Mouse (Mus musculus): ENCODE measurements around the gene Eef2. TPM values are rescaled to one million over a fixed set of nuclear protein-coding genes. Genes with fewer than 3 reads are reported as not detected.

Eef2 gene
- total and polyA plus RNA-seq, 2 experiments from 2014 or later: 485 to 2,175 TPM

DNA sequence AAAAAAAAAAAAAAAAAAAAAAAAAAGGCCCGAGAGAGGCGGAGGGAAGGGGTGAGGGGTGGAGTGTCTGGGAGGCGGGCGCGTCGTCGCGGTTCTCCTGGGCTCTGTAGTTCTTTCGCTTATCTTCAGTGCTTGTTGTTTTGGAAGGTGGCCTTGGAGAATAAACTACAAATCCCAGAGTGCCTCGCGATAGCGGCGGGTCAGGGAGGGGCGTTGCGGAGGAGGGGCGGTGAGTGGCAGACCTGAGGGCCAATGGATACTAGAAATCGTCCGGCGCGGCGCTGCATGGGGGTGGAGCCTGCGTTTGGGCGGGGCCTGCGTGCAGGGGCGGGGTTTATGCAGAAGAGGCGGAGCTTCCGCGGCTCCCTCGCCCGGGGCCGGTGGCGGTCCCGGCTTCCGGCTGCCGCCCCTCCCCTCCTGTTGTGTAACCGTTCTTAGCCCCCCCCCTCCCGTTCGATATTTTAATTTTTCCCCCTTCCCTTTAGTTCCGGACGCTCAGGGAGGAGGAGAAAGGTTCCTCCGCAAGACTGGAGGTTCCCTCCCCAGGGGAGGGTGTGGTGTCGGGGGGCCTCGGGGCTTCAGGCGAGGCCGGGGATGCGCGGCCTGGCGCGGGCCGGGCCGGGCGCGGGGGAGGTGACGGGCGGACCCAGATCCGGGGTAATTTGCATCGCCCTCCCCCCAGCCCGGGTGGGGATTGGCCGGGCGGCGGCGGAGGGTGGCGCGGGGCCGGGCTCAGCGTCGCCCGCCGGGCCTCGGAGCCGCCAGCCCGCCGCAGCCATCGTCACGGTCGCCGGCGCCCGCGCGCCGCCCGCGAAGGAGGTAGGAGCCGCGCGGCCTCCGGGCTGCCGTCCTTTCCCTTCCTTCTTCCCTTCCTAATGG lies 38.9 kb upstream of the Eef2 start:
- peak; percentile 99 for DNase-seq
- WGBS: under 1% methylated on average over 71 of the region's 89 CpGs
- peak; percentile 94 for ATAC-seq
- Histone ChIP-seq H3K9me3 (ENCODE audit: low read length) (no peaks in the 10 kb centered on the region), H3K27me3 (ENCODE audit: insufficient read depth, low read length) (peaks cover 17% of the 10 kb centered on the region), H3K4me1 (ENCODE audit: insufficient read depth) (peaks cover 9% of the 10 kb centered on the region), H3K4me3 (ENCODE audit: low read depth, low read length) (peak overlapping the region; percentile 90), H3K9ac (peak overlapping the region; percentile 91), H3K27ac (ENCODE audit: low read depth, low read length) (peak overlapping the region; percentile 89), H3K4me2 (ENCODE audit: low read depth) (peak overlapping the region; percentile 90), H3K36me3 (ENCODE audit: insufficient read depth) (no peaks in the 10 kb centered on the region)
- no peak for TF ChIP-seq CTCF (IDR thresholded peaks at IDR 0.05; ENCODE audit: low read depth)

DNA sequence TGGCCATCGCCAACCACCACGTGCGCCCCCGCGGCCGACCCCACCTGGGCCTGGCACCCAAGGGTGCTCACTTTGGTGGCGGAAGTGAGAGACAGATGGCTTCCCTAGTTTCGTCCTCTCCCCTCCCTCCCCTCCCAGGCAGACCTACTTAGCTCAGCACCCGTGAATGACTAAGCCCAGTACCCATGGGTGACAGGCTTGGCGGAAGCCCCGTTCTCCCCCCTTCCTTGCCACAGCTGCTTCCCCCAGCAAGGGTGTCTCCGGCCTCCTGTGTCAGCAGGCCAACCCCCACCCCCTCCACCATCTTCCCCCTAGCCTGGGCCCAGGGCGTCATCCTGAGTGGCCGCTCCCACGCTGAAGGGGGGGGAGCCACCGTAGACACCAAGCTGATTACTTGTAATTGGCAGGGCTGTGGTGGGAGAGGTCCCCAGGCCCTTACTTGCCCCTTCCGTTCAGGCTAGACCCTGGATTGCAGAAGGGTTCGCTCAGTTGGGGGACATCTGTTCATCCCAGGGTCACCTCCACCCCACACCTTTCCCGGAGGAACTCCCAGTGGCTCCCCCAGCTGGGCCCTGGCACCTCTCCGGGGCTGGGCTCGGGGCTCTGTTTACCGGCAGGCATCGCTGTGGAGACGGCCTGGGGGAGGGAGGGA lies 38.2 kb upstream of the Eef2 start:
- DNase-seq (peak; percentile 35), ATAC-seq (no peak)
- 1% methylated on average over 23 of the region's 24 CpGs for WGBS
- Histone ChIP-seq H3K4me3 (ENCODE audit: low read depth, low read length) (peak overlapping the region; percentile 90), H3K27me3 (ENCODE audit: insufficient read depth, low read length) (peaks cover 15% of the 10 kb centered on the region), H3K4me1 (ENCODE audit: insufficient read depth) (peaks cover 9% of the 10 kb centered on the region), H3K36me3 (ENCODE audit: insufficient read depth) (no peaks in the 10 kb centered on the region), H3K4me2 (ENCODE audit: low read depth) (peak overlapping the region; percentile 90), H3K9me3 (ENCODE audit: low read length) (no peaks in the 10 kb centered on the region), H3K9ac (peak overlapping the region; percentile 91), H3K27ac (ENCODE audit: low read depth, low read length) (peak overlapping the region; percentile 89)
- TF ChIP-seq CTCF (IDR thresholded peaks at IDR 0.05; ENCODE audit: low read depth): no peak

DNA sequence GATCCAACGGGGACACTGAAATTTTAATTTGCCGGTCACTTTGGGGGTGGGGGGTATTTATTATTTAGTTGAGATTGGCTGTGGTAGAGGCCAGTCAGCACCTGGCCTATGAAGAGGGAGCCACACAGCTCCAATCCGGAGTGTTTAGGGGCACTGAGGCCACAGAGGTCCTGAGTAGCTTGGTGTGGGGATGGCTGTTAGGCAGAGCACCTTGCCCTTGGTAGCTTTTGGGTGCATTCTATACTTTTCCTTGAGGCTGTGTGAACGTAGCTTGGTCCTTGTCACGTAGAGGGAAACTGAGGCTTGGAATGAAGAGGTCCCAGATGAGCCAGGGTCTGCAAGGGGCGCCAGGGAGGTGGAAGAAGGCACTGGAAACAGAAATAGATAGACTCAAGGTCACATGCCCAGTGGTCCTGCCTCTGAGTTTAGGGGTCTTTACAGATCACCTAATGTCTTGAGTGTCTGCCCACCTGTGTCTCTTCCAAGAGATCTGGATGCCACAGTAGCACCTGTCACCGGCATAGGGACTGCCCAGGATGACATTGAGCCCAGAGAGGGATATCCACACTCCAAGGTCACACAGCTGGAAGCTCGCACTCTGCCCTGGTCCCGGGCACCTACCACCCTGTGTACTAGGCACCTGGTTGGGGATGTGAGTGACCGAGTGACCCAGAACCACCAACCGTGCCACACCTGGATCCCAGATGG lies 37.5 kb upstream of the Eef2 start:
- Histone ChIP-seq H3K27me3 (ENCODE audit: insufficient read depth, low read length) (peaks cover 11% of the 10 kb centered on the region), H3K36me3 (ENCODE audit: insufficient read depth) (peaks cover 3% of the 10 kb centered on the region), H3K9me3 (ENCODE audit: low read length) (no peaks in the 10 kb centered on the region), H3K4me3 (ENCODE audit: low read depth, low read length) (peak overlapping the region; percentile 90), H3K27ac (ENCODE audit: low read depth, low read length) (0 out of 2 replicates have a peak overlapping the region, but pooled peaks have one; percentile 15), H3K4me2 (ENCODE audit: low read depth) (peak overlapping the region; percentile 90), H3K9ac (peak overlapping the region; percentile 91), H3K4me1 (ENCODE audit: insufficient read depth) (peaks cover 9% of the 10 kb centered on the region)
- 60% methylated on average over 11 of the region's 11 CpGs for WGBS
- DNase-seq (no peak), ATAC-seq (no peak)
- no peak for TF ChIP-seq CTCF (IDR thresholded peaks at IDR 0.05; ENCODE audit: low read depth)

DNA sequence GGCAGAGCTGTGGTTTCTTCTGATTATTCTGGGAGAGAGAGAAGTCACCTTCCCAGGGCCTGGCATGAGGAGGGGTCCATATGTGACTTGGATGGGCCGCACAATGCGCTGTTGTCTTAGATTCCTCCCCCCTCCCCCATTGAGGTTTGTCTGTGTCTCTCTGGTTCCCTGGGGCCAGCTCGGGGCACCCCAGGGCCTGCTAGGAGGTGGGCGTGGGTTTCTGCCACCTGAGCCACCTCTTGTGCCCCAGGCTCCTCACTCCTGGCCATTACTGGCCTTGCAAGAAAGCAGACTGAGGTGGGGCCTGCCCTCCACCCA lies 36.9 kb upstream of the Eef2 start:
- H3K4me2 ChIP-seq (ENCODE audit: low read depth): peak overlapping the region; percentile 90; the same call in 1 of the 2 replicates
- no peak for ATAC-seq

DNA sequence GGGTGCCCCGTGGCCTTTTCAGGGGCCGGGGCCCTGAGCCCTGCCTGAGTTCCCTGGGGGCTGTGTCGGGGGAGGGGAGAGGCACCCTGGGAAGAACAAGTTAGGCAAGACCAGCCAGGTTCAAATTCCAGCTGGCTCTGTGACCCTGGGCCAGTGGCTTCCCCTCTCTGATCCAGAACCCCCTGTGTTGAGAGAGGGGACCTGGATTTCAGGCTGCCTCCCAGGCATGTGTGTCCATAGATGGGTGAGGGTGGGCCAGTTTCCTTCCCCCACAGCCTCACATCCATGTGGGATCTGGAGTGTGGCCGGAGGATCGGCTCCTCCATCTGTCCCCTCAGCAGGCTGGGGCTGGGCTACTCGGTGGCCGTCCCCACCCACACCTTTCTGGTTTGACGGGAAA lies 36.4 kb upstream of the Eef2 start:
- peaks cover 9% of the 10 kb centered on the region for H3K4me1 ChIP-seq (ENCODE audit: insufficient read depth)
- DNase-seq: no peak
- H3K4me3 ChIP-seq (ENCODE audit: low read depth, low read length): no peak overlapping the region
- H3K27ac ChIP-seq (ENCODE audit: low read depth, low read length): no peak overlapping the region
- 61% methylated on average over 8 of the region's 8 CpGs for WGBS
- H3K4me2 ChIP-seq (ENCODE audit: low read depth): no peak overlapping the region
- H3K36me3 ChIP-seq (ENCODE audit: insufficient read depth): peaks cover 13% of the 10 kb centered on the region
- no peaks in the 10 kb centered on the region for H3K9me3 ChIP-seq (ENCODE audit: low read length)
- no peak for ATAC-seq
- 0 out of 2 replicates have a peak, but pooled peaks cover under 1% of the 10 kb centered on the region for H3K27me3 ChIP-seq (ENCODE audit: insufficient read depth, low read length)
- TF ChIP-seq CTCF (IDR thresholded peaks at IDR 0.05; ENCODE audit: low read depth): no peak
- no peak overlapping the region for H3K9ac ChIP-seq

More for the DNA sequence above, 36.9 kb upstream of the Eef2 start:
- Histone ChIP-seq H3K9me3 (ENCODE audit: low read length) (no peaks in the 10 kb centered on the region), H3K4me3 (ENCODE audit: low read depth, low read length) (no peak overlapping the region), H3K9ac (no peak overlapping the region), H3K27ac (ENCODE audit: low read depth, low read length) (no peak overlapping the region), H3K4me1 (ENCODE audit: insufficient read depth) (peaks cover 9% of the 10 kb centered on the region), H3K36me3 (ENCODE audit: insufficient read depth) (peaks cover 8% of the 10 kb centered on the region), H3K27me3 (ENCODE audit: insufficient read depth, low read length) (peaks cover 6% of the 10 kb centered on the region)
- DNase-seq: no peak
- TF ChIP-seq CTCF (IDR thresholded peaks at IDR 0.05; ENCODE audit: low read depth): no peak
- WGBS: 73% methylated on average over 4 of the region's 4 CpGs

DNA sequence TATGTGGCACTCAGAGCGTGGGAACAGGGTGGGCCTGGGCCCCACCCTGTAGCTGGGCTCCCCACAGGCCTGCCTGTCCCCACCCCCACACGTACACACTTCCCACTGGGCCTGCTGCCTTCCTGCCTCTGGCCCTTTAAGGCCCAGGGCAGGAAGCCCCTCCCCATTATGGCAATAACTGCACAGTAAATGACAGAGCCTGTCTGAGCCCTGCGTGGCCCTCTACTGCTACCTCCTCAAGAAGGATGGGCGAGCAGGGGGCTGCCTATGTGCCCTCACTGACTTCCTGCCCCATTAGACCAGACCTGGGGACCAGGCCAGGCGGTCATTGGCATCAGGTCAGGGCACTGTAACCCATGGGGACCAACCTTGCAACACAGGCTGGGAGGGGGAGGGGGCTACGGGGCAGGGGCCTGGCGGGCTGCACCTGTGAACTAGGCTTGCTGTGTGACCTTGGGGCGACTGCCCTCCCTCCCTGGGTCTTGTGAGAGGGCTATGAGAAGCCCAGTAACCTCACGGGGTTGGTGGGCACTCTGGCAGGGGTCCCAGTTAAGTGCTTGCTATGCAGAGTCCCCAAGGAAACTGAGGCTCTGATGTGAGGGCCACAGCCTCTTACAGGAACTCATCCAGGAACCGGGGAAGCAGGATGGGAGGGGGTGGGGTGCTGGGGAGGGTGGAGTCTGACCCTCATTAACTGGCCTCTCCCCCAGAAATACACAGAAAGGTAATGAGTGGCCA lies 35.5 kb upstream of the Eef2 start:
- Histone ChIP-seq H3K36me3 (ENCODE audit: insufficient read depth) (peaks cover 21% of the 10 kb centered on the region), H3K27me3 (ENCODE audit: insufficient read depth, low read length) (no peaks in the 10 kb centered on the region), H3K4me2 (ENCODE audit: low read depth) (0 out of 2 replicates have a peak overlapping the region, but pooled peaks have one; percentile 8), H3K4me1 (ENCODE audit: insufficient read depth) (peaks cover 9% of the 10 kb centered on the region), H3K27ac (ENCODE audit: low read depth, low read length) (no peak overlapping the region), H3K9ac (peak overlapping the region; percentile 14; the same call in 1 of the 2 replicates), H3K9me3 (ENCODE audit: low read length) (no peaks in the 10 kb centered on the region), H3K4me3 (ENCODE audit: low read depth, low read length) (no peak overlapping the region)
- DNase-seq: no peak
- no peak for TF ChIP-seq CTCF (IDR thresholded peaks at IDR 0.05; ENCODE audit: low read depth)
- no peak for ATAC-seq
- 64% methylated on average over 10 of the region's 10 CpGs for WGBS
